Mouse (Mus musculus) adrenal gland, postnatal 36 days (tissue): ENCODE data around the gene Capn13. TPM values are rescaled to one million over a fixed set of nuclear protein-coding genes. Genes with fewer than 3 reads are reported as not detected.
"Not testable (repeated sequence)": the region's sequence is repeated elsewhere in the genome, so short reads cannot be mapped to it uniquely, and the experiment has no call there.

Experiments
- DNase-seq, 2 experiments: peaks; one replicate each; pipeline ENCODE4 v3.0.0; 2021; ENCODE audit warnings: mixed read lengths in 1 of 2
- total RNA-seq, 2 experiments: library from RNA; stranded (reverse); gene quantifications; 2 replicates each; pipeline ENCODE4 v1.2.3; 2021

Capn13 gene
- total RNA-seq, 2 experiments from 2014 or later, result not detected

GRCm38 (mm10) chr17:73273809-73274208, 126.9 kb downstream of the Capn13 start:
- no peak for DNase-seq

DNA sequence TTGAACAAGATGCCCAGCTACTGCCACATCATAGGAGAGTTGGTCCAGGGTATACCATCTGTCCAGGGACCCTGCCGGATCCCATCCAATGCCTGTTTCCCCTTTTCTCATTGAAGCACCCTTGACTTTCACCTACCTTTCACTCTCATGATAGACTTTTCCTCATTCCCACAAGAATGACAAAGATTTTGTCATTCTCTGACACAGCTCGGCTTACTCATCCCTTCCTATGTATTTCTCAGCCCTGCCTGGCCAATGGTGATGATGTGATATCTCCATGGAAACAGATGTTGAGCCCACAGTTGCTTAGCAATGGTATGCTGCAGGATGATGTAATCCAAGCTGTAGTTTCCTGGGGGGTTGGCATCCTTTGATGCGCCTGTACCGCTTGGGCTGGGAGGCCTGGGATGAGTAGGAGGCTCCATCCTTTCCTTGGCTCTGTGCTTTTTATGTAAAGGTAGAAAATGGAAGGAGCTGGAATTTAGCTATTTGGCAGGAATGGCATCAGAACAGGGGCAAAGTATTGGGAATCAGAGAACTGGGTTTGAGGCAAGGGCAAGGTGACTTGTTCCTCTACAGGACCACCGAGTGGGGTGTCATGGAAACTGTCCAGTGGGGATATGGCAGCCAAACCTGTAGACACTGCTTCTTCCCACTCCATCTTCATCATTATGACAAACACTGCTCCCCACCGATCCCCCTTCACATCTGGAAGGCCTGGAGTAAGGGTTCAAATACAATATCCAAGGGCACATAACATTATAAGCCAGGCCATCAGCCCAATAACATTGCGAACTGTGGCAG, 128.7 kb downstream of the Capn13 start:
- no peak for DNase-seq

DNA sequence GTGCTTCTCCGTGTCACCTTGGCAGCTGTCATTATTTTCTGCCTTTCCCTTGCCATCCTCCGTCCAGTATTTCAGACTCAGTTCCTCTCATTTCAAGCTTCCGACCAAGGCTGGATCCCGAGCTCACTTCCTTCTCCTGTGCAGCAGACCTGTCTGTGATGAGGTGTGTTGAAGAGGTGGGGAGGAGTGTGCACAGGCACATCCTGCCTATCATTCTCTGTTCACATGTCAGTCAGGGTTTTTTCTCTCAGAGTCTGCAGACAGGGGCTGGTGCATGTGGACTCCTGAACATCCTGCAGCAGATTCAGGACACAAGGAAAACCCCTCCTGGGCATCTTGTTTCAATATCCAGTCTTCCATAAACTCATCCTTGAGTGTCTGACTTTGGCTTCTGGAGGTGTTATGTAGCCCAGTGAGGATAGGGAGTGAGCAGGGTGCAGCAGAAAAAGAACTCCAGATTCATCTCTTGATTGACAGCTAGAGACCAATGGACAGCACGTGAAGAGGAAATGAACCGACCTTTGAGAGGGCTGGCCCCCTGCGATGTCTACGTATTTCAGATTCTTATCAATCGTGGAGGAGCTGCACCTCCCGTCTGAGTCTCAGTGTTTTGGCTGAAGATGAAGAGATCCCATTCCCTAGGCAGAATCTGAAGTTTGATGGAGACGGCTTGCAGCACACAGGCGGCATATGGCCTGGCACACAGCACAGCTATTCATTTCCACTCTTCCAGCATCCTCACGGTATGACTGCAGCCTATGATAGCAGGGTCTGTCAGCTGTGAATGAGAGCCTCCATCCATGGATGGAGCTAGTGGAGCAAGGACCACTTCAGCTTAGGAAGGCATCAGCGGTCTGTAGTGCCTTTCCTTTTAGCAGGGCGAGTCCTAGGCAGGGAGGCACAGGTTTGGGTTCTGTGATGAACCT, 129.5 kb downstream of the Capn13 start:
- DNase-seq, result no peak

DNA sequence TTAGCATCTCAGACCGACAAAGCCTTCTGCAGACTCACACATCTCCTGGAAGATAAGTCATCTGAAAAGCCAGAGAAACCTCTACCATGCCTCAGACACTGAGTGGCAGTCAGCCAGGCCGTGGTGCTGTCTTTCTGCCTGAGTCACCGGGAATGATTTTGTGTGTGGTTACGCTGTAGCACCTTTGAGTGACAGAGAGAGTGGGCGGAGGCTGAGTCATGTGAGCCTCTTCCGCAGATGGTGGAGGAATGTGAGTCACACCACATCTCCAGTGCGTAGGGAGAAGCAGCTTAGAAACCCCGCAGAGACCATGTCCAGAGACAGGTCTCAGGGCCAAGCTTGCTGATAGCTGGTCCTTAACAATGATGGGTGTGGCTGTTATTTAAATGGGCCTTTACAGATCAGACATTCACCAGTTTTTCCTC, 137.6 kb downstream of the Capn13 start:
- peak; percentile 90 to 91 for DNase-seq

DNA sequence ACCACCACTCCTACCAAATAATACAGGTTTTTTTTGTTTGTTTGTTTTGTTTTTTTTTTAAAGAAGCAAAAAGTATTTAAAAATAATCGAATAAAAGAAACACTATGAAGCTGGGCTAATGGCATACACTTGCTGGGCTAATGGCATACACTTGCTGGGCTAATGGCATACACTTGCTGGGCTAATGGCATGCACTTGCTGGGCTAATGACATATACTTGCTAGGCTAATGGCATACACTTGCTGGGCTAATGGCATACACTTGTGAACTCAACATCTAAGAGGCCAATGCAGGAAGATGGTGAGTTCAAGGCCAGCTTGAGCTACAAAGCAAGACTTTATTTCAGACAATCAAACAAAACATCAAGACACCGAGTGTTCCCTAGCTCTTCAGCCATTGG, 138.1 kb downstream of the Capn13 start:
- no peak for DNase-seq

DNA sequence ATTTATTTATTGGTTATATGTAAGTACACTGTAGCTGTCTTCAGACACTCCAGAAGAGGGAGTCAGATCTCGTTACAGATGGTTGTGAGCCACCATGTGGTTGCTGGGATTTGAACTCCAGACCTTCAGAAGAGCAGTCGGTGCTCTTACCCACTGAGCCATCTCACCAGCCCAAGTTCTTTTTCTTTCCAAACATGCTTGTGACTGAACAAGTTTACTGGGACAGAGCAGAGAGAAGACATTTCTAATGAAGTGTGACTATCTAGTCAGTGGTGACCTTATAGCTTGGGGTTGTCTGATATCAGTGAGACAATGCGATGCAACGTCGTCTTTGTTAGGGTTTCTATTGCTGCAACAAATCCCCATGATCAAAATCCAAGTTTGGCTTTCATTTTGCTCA, 141.4 kb downstream of the Capn13 start:
- DNase-seq, result not testable (repeated sequence)

GRCm38 (mm10) chr17:73258620-73259019, 142.0 kb downstream of the Capn13 start:
- DNase-seq, result no peak
